Mouse (Mus musculus): ENCODE measurements around the gene Zfp653.

DNA sequence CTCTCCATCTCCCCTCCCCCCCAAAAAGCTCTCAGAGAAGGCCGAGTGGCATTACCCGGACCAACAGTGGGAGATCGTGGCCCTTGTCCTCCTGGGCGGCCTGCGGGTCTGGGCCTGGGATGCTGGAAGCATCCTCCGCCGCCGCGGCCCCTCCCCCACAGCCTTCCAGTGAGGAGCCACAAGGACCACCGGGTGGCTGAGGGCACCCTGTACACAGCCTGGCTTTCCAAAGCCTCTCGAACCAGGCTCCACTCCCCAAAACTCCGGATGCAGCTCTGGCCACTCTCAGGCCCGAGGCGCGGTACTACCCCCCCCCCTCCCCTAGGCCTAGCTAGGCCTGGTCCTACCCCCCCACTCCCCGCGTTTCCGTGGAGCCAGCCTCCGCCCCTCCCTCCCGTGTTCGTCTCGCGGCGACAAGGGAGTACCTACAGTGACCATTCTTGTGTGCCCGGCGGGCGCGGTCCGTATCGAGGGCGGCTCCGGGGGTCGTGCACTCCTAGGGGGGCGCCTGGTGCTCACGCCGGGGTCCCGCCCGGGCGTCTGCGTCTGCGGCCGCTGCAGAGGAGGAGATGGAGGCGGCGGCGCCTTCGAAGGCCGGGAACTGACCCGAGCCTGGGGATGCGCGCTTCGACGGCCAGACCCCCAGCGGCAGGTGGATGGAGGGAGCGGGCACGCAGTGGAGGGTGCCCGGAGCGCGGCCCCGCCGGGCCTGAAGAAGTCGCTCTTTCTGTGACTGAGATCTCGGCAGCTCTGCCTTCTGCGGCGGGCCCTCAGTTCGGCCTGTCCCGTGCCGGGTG lies 19.8 kb downstream of the Zfp653 start:
- TF ChIP-seq CTCF (conservative IDR thresholded peaks at IDR 0.05; ENCODE audit: low read length) = no peak
- TF ChIP-seq POU5F1 (IDR thresholded peaks at IDR 0.05; ENCODE audit: borderline replicate concordance, low read length) = no peak

Data from E14TG2a.4 (cell line).